Mouse (Mus musculus): ENCODE measurements at regions not wholly inside any gene's neighbourhood (a gene's known extent, or its start where the extent isn't known, plus 50 kb on each side); places are given as distances from the start of the nearest gene placed in this dataset.

DNA sequence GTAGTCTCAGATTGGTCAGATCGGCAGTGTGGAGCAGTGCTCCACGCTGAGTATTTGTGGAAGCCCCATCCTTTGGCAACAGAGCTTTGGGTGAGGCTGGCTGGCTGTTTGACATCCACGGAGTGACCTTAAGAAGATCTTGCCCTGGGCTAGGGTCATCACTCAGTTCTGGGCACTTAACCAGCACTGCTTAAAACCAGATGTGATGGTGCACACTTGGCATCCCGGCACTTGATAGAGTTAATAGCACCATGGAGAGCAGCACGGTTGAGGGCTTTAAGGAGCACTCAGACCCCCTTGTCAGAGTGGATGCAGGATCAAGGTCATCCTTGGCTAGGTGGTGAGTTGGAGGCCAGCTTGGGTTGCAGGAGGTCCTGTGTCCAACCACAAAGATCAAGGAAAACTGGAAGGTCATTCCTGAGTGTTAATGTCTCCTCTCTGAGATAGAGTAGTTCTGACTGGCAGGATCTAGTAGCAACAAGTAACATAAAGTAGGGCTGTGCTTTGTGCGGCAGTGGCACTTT, 70.2 kb upstream of the Mrps10 start:
- Histone ChIP-seq H3K79me2 (ENCODE audit: control insufficient read depth, insufficient read depth) (peaks cover 5% of the 10 kb centered on the region), H3K36me3 (ENCODE audit: control insufficient read depth, insufficient read depth) (no peaks in the 10 kb centered on the region), H3K79me3 (ENCODE audit: low read depth) (no peaks in the 10 kb centered on the region), H3K4me3 (ENCODE audit: insufficient read depth, poor library complexity, severe bottlenecking) (no peak overlapping the region), H3ac (ENCODE audit: control insufficient read depth, insufficient read length, low read depth) (no peak overlapping the region), H3K27me3 (ENCODE audit: control insufficient read depth, insufficient read depth, insufficient read length) (no peaks in the 10 kb centered on the region)
- no peak for TF ChIP-seq CEBPB (IDR thresholded peaks at IDR 0.05; ENCODE audit: low read depth)
- TF ChIP-seq CTCF (IDR thresholded peaks at IDR 0.05; ENCODE audit: control insufficient read depth, insufficient read depth, insufficient read length): no peak
- TF ChIP-seq FOSL1 (IDR thresholded peaks at IDR 0.05; ENCODE audit: insufficient read depth, low read length, poor library complexity, severe bottlenecking): no peak
- TF ChIP-seq MYOG (IDR thresholded peaks at IDR 0.05; ENCODE audit: control insufficient read depth, extremely low read depth, insufficient read length): no peak
- no peak for TF ChIP-seq MYOD1 (IDR thresholded peaks at IDR 0.05; ENCODE audit: control insufficient read depth, insufficient read length, low read depth)
- no peak for TF ChIP-seq MAX (IDR thresholded peaks at IDR 0.05)
- TF ChIP-seq USF1 (IDR thresholded peaks at IDR 0.05; ENCODE audit: low read depth): no peak

DNA sequence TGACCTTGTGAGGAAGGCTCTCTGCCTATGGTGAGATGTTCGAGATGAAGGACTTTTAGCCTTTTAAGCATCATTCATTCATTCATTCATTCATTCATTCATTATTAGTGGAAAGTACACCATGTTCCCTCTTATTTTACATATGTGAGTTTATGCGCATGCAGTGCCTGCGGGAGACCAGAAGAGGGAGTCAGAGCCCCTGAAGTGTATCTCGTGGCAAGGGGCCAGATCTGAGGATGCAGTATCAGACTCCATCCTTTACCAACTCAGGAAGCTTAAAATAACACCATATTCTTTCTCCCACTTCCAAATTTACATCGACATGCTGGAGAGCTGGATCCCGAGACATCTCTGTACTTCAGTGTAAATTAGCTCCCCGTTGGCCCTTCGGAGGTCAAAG, 70.7 kb upstream of the Mrps10 start:
- Histone ChIP-seq H3K79me3 (ENCODE audit: low read depth) (no peaks in the 10 kb centered on the region), H3K36me3 (ENCODE audit: control insufficient read depth, insufficient read depth) (no peaks in the 10 kb centered on the region), H3ac (ENCODE audit: control insufficient read depth, insufficient read length, low read depth) (no peak overlapping the region), H3K27me3 (ENCODE audit: control insufficient read depth, insufficient read depth, insufficient read length) (no peaks in the 10 kb centered on the region), H3K4me3 (ENCODE audit: insufficient read depth, poor library complexity, severe bottlenecking) (no peak overlapping the region), H3K79me2 (ENCODE audit: control insufficient read depth, insufficient read depth) (peaks cover 5% of the 10 kb centered on the region)
- TF ChIP-seq FOSL1 (IDR thresholded peaks at IDR 0.05; ENCODE audit: insufficient read depth, low read length, poor library complexity, severe bottlenecking) (no peak), CTCF (IDR thresholded peaks at IDR 0.05; ENCODE audit: control insufficient read depth, insufficient read depth, insufficient read length) (no peak), MYOG (IDR thresholded peaks at IDR 0.05; ENCODE audit: control insufficient read depth, extremely low read depth, insufficient read length) (no peak), MAX (IDR thresholded peaks at IDR 0.05) (no peak), MYOD1 (IDR thresholded peaks at IDR 0.05; ENCODE audit: control insufficient read depth, insufficient read length, low read depth) (no peak), CEBPB (IDR thresholded peaks at IDR 0.05; ENCODE audit: low read depth) (no peak), USF1 (IDR thresholded peaks at IDR 0.05; ENCODE audit: low read depth) (no peak)

DNA sequence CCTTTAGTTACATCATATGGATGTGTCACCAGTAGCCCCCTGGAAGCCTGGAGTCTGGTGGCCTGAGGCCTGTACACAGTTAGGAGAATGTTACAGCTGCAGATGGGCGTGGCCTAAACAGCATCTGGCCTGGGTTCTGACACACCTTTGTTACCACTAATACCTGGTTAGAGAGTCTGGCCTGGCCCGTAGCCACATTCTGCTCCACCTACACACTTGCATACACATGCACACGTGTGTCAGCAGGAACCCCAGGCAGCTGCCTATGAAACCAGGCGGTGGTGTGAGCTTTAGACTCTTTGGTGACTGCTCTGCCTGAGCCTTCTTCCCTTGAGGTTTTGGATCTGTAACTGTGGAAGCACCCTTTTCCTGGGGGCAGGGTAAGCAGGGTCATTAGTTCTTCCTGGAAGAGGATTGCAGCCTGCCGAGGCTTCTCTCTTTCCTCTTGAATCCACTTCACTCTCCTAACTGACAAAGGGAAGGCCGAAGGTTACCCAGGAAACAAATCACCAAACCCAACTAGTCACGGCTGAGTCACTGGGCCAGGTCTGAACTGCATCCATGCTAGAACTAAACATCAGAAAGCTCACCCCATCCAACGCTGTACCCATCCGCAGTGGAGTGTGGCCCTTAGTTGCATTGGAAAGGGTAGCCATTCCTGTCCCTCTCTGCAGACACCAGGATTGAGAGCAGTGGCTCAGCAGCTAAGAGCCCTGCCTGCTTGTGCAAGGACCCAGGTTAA, 71.8 kb upstream of the Mrps10 start:
- no peak overlapping the region for H3ac ChIP-seq (ENCODE audit: control insufficient read depth, insufficient read length, low read depth)
- H3K79me2 ChIP-seq (ENCODE audit: control insufficient read depth, insufficient read depth): peaks cover 5% of the 10 kb centered on the region
- H3K79me3 ChIP-seq (ENCODE audit: low read depth): no peaks in the 10 kb centered on the region
- TF ChIP-seq USF1 (IDR thresholded peaks at IDR 0.05; ENCODE audit: low read depth) (no peak), CEBPB (IDR thresholded peaks at IDR 0.05; ENCODE audit: low read depth) (no peak), MYOD1 (IDR thresholded peaks at IDR 0.05; ENCODE audit: control insufficient read depth, insufficient read length, low read depth) (no peak), MAX (IDR thresholded peaks at IDR 0.05) (no peak), MYOG (IDR thresholded peaks at IDR 0.05; ENCODE audit: control insufficient read depth, extremely low read depth, insufficient read length) (no peak), FOSL1 (IDR thresholded peaks at IDR 0.05; ENCODE audit: insufficient read depth, low read length, poor library complexity, severe bottlenecking) (no peak), CTCF (IDR thresholded peaks at IDR 0.05; ENCODE audit: control insufficient read depth, insufficient read depth, insufficient read length) (no peak)
- H3K36me3 ChIP-seq (ENCODE audit: control insufficient read depth, insufficient read depth): no peaks in the 10 kb centered on the region
- H3K27me3 ChIP-seq (ENCODE audit: control insufficient read depth, insufficient read depth, insufficient read length): no peaks in the 10 kb centered on the region
- no peak overlapping the region for H3K4me3 ChIP-seq (ENCODE audit: insufficient read depth, poor library complexity, severe bottlenecking)

DNA sequence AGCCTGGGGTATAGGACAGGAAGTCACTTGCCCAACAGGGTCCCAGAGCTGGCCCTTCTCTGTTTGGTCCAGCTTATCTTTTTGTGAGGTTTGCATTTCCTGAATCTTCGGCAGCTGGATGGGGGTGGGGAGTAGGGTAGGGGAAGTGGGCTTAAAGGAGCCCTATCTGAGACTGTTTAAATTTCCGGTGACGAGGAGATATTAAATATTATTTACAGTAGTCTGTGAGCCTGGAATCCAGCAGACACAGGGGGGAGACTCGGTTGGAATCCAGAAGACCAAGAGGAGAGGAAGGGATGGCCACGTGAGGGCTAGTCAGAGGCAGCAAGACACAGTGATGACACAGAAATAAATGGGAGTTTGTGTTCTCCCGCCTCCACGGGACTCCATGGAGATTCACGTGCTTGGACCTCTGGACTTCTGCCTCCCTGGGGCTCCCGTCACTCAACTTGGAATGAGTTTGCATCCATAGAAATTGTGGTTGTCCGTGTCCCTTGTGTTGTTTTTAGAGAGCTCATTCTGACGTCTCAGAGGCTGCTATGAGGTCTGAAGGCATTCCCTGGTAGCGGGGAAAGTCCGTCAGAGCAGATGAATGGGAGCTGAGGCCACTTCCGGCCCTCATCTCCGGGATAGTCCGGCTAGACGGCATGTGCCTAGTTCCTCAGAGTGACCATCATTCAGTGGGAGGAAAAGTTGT, 73.2 kb upstream of the Mrps10 start:
- Histone ChIP-seq H3K4me3 (ENCODE audit: insufficient read depth, poor library complexity, severe bottlenecking) (no peak overlapping the region), H3K27me3 (ENCODE audit: control insufficient read depth, insufficient read depth, insufficient read length) (no peaks in the 10 kb centered on the region), H3K36me3 (ENCODE audit: control insufficient read depth, insufficient read depth) (no peaks in the 10 kb centered on the region), H3K79me3 (ENCODE audit: low read depth) (no peaks in the 10 kb centered on the region), H3K79me2 (ENCODE audit: control insufficient read depth, insufficient read depth) (peaks cover 5% of the 10 kb centered on the region), H3ac (ENCODE audit: control insufficient read depth, insufficient read length, low read depth) (no peak overlapping the region)
- TF ChIP-seq MAX (IDR thresholded peaks at IDR 0.05): peak; percentile 23
- TF ChIP-seq MYOG (IDR thresholded peaks at IDR 0.05; ENCODE audit: control insufficient read depth, extremely low read depth, insufficient read length): no peak
- no peak for TF ChIP-seq CEBPB (IDR thresholded peaks at IDR 0.05; ENCODE audit: low read depth)
- TF ChIP-seq FOSL1 (IDR thresholded peaks at IDR 0.05; ENCODE audit: insufficient read depth, low read length, poor library complexity, severe bottlenecking): no peak
- peak; percentile 84 for TF ChIP-seq USF1 (IDR thresholded peaks at IDR 0.05; ENCODE audit: low read depth)
- no peak for TF ChIP-seq CTCF (IDR thresholded peaks at IDR 0.05; ENCODE audit: control insufficient read depth, insufficient read depth, insufficient read length)
- TF ChIP-seq MYOD1 (IDR thresholded peaks at IDR 0.05; ENCODE audit: control insufficient read depth, insufficient read length, low read depth): peak; percentile 25

DNA sequence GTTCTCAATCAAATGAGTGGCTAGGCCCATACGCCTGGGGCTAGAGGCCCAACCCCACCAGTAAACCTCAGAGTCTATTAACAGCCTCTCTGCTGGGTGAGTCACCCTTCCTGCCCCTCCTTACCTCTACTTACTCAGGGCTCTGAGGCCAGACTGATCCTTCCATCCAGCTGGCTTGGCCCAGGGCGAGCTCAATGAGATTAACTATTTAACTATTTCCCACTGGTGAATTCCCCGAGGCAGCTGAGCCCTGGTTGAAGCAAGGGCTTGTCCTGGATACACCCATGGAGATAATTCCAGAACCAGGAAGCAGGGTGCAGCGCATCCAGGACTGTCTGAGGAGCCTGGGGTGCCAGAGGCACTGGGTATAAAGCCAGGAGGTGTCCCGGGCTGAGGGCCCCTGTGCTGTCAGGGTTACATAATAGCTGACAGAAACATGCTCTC, 74.6 kb upstream of the Mrps10 start:
- Histone ChIP-seq H3K4me3 (ENCODE audit: insufficient read depth, poor library complexity, severe bottlenecking) (no peak overlapping the region), H3ac (ENCODE audit: control insufficient read depth, insufficient read length, low read depth) (no peak overlapping the region), H3K79me2 (ENCODE audit: control insufficient read depth, insufficient read depth) (peaks cover 5% of the 10 kb centered on the region), H3K27me3 (ENCODE audit: control insufficient read depth, insufficient read depth, insufficient read length) (no peaks in the 10 kb centered on the region), H3K36me3 (ENCODE audit: control insufficient read depth, insufficient read depth) (no peaks in the 10 kb centered on the region), H3K79me3 (ENCODE audit: low read depth) (no peaks in the 10 kb centered on the region)
- no peak for TF ChIP-seq CTCF (IDR thresholded peaks at IDR 0.05; ENCODE audit: control insufficient read depth, insufficient read depth, insufficient read length)
- peak; percentile 55 for TF ChIP-seq FOSL1 (IDR thresholded peaks at IDR 0.05; ENCODE audit: insufficient read depth, low read length, poor library complexity, severe bottlenecking)
- peak; percentile 22 for TF ChIP-seq MYOD1 (IDR thresholded peaks at IDR 0.05; ENCODE audit: control insufficient read depth, insufficient read length, low read depth)
- TF ChIP-seq CEBPB (IDR thresholded peaks at IDR 0.05; ENCODE audit: low read depth): no peak
- TF ChIP-seq MYOG (IDR thresholded peaks at IDR 0.05; ENCODE audit: control insufficient read depth, extremely low read depth, insufficient read length): no peak
- no peak for TF ChIP-seq MAX (IDR thresholded peaks at IDR 0.05)
- no peak for TF ChIP-seq USF1 (IDR thresholded peaks at IDR 0.05; ENCODE audit: low read depth)

All from C2C12 (cell line).